Mouse (Mus musculus): ENCODE data around the gene Scn2a.

DNA sequence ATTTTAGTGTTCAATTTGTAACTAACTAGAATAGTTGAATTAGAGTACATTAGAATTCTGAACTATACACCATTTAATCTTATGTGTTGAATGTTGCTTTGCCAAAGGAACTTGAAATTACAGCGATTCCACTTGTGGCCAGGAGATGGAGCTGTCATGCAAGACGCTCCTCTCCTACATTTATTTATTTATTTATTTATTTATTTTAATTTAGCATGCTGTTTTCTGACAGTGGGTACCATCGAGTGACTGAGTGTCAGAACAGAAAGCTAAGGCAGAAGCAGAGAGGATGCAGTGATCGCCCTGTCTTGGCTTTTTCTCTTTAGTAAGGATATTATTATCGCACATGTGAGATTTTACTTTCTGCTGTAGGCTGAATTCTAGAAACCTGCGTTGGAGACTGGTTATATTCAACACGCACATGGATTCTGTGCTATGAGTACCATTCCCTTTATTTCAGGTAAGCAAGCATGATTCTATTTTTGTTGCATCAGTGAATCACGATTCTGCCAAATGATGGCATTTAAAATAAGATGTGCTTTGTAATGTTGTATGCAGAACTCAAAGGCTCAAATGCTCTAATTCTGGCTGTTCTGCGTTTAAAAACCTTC is at the start of gene Scn2a:
- TF ChIP-seq CTCF (IDR thresholded peaks at IDR 0.05; ENCODE audit: low read depth, low read length) (no peak), POLR2A (IDR thresholded peaks at IDR 0.05; ENCODE audit: borderline replicate concordance, low read depth, low read length) (no peak)
